Mouse (Mus musculus) mature B cell (primary cell): ENCODE results near the gene Syngr4.
"Not testable (repeated sequence)": the region's sequence is repeated elsewhere in the genome, so short reads cannot be mapped to it uniquely, and the experiment has no call there.

Experiments used
- in situ Hi-C: fragments of 300-500 bp; cut with MboI; formaldehyde crosslinking; loops from 2 replicates; pipeline ENCODE4 v1.14.3; 2019

Gene Syngr4

DNA sequence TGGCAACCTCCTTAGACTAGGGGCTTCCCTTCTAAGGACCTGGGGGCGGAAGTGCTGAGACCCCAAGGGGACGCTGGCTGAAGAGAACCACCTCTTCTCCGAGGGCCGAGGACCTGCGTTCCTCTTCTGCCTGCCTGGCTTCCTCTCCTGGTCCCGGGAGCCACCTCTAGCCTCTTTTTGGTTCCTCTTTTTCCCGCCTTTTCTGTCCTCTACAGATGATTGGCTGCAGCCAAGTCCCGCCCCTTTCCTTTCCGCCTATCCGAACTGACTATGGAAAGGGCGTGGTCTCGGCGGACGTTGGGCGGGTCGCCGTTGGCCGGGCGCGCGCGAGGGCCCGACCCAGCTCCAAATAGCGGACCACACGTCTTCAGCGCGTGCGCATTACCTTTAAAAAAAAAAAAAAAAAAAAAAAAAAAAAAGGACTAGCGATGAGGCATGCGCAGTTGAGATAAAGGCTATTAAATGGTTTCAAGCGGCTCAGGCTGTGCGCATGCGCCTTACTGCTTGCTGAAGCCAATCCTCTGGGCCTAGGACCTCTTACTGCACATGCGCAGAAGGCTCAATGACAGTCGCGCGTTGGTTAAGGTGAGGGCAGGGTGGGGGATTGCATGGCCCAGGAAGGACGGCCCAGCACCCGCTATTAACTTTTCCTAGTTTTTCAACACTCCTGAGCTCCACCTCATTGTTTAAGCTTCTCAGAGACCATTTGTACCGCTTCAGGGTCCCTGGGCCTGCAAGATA, at the start of gene Syngr4, which contains the start of gene Tmem143:
Gene Syngr4, minus strand, starts transcription at position 198 of the 741 bp plus-strand sequence.
Gene Tmem143, plus strand, starts transcription at position 425 of the 741 bp plus-strand sequence.
- in situ Hi-C loops, result no loop called here

DNA sequence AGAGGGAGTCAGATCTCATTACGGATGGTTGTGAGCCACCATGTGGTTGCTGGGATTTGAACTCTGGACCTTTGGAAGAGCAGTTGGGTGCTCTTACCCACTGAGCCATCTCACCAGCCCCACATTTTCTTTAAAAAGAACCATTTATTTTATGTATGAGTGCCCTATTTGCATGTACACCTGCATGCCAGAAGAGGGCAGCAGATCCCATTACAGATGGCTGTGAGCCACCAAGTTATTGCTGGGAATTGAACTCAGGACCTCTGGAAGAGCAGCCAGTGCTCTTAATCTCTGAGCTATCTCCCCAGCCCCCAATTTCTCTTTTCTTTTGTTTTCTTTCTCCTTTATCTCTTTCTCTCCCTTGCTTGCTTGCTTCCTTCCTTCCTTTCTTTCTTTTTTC, 46.8 kb upstream of the Syngr4 start:
- in situ Hi-C loops, result not testable (repeated sequence)

DNA sequence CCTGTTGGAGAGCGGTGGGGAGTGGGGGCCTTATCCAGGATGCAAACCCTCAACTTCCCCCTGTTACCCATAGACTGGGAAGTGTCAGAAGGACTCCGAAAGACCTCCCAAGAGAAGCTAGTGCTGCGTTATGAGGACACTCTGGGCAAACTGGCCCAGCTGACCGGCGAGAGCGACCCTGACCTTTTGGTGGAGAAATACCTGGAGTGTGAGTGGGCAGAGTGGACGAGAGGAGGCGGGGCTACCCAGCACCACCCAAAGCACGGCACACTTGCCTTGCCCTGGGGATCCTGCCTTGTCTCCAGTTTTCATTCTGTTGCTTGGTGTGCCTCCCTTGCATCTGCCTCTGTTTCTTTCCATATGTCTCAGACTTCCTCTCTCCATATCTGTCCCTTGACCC, 45.5 kb upstream of the Syngr4 start:
- in situ Hi-C loops, result no loop called here

DNA sequence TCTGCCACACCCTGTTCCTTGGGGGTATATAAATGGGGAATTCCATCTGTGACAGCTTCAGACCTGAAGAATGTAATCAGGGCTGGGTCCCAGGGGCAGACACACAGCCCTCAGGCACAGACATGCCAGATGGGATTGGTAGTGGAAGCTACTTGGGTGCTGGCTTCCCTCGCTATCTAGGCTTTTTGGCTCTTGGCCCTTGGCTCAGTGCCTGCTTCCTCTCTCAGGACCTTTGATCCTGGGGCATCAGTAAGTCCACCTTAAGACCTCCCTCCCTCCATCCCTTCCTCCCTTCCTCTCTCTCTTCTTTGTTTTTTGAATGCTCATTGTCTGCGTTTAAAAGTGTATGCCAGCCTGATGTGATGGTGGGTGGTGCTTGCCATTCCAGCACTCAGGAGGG, 43.3 kb upstream of the Syngr4 start:
- in situ Hi-C loops, result loop anchor here (10.0 kb wide), 1 partner anchor 205 kb away; no protein-coding TSS in a partner anchor

DNA sequence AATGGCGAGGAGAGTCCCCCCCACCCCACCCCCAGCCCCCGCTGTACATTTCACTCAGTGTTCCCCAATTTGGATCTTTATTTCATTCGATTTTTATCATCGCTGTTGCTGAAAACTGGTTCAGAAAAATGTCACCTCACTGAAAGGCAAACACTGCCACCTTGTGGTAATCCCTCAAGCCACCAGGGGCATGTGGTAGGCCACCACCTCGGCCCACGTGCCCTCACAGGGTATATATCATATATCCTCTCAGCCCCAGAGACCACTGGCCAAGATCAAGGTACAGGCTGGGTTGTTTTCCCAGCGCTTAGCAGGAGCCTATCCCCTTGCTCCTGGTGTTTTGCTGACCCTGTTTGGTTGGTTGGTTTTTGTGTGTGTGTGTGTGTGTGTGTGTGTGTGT, 38.6 kb upstream of the Syngr4 start:
- in situ Hi-C loops, result loop anchor here (10.0 kb wide), 1 partner anchor 200 kb away; no protein-coding TSS in a partner anchor

DNA sequence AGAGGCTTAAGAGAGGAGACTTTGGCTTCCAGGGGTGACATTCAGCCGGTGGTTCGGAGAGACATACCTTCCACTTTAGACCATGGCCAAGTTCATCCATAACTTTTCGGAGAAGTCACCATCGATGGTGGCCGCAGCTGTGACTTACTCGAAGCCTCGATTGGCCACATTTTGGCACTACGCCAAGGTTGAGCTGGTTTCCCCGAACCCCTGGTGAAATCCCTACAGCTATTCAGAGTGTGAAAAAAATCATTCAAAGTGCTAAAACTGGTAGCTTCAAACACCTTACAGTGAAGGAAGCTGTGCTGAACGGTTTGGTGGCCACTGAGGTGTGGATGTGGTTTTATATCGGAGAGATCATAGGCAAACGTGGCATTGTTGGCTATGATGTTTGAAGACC, 37.3 kb upstream of the Syngr4 start:
- in situ Hi-C loops, result loop anchor here (10.0 kb wide), 1 partner anchor 199 kb away; no protein-coding TSS in a partner anchor

DNA sequence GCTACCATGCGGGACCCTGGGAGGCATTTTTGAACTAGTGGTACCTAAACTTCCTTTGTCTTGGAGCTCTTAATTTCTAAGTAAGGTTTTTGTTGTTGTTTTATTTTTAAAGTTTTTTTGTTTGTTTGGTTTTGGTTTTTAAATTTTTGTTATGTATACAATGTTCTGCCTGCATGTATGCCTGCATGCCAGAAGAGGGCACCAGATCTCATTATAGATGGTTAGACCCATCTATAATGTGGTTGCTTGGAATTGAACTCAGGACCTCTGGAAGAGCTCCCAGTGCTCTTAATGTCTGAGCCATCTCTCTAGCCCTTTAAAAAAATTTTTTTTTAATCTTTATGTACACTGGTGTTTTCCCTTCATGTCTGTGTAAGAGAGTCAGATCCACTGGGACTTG, 33.2 kb upstream of the Syngr4 start:
- in situ Hi-C loops, result loop anchor here (10.0 kb wide), 1 partner anchor 195 kb away; no protein-coding TSS in a partner anchor

DNA sequence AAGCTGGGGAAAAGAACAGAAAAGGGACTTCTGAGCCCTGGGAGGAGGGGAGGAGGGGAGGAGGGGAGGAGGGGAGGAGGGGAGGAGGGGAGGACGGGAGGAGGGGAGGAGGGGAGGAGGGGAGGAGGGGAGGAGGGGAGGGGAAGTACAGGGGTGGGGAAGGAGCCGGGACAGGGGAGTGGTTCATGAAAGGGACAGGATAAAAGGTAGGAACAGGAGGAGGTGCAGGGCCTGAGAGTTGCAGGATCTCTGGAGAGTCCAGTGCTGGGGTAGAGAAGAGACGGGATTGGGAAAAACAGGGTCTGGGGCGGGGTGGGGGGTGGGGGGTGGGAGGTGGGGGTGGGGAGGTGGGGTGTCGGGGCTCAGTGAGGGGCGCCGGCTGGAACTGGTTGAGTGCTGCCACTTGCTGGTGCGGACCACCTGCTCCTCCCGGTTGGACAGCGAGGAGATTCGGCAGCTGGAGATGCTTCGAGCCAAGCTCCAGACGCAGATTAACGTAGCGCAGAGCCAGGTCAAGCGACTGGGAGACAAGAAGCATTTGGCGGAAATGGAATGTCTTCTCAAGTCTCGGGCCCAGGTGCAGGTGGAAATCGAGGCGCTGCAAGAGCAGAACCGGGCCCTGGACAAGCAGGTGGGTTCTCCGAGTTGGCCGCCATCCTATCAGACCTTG, 32.2 kb upstream of the Syngr4 start:
- in situ Hi-C loops, result no loop called here

DNA sequence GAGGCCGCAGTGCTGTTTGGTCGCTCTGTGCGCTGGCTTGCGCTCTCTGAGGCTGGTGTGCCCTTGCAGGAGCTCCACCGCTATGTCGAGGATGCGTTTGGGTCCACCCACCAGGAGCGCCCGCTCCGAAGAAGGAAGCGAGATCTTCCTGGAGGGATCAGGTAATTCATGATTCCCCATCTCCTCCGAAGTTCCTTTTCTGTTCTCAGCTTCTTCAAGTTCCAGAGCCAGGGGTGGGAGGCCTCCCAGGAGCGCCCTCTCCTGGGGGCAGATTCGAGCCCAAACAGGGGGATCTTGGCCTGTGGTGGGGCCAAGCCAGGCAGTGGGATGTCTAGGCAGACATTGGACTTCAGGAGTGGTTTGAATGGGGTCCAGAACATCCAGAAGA, 27.9 kb upstream of the Syngr4 start:
- in situ Hi-C loops, result loop anchor here (5.0 kb wide), 1 partner anchor 52 kb away; the partner anchor contains the start of gene Kdelr1

DNA sequence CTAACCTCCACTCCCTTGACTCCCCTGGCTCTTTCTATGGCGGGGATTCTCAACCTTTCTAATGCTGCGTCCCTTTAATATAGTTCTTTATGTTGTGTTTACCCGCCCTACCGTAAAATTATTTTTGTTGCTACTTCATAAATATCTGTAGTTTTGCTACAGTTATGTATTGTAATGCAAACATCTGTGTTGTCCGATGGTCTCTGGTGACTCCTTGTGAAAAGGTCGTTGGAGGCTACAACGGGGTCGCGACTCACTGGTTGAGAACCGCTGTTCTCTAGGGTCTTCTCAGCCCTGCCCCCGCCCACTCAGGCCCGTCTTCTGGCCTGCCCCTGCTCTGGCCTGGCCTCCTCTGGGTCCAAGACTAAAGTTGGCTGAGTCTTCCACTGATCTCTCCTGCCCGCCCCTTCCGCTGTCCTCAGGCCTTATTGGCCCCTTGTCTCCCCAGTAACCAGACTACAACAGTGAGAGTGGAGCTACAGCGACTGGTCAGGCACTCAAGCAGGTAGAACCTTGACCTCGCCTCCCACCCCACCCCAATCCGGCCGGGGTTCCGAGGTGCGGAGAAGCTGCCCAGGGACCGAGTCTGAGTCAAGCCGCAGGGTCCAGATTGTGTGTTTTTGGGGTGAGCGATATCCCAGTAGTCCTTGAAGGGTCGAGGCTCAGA, 27.4 kb upstream of the Syngr4 start, which contains the start of gene Ccdc114:
Gene Ccdc114, plus strand, starts transcription at position 311 of the 667 bp plus-strand sequence.
- in situ Hi-C loops, result loop anchor here (5.0 kb wide), 1 partner anchor 52 kb away; the partner anchor contains the start of gene Kdelr1

DNA sequence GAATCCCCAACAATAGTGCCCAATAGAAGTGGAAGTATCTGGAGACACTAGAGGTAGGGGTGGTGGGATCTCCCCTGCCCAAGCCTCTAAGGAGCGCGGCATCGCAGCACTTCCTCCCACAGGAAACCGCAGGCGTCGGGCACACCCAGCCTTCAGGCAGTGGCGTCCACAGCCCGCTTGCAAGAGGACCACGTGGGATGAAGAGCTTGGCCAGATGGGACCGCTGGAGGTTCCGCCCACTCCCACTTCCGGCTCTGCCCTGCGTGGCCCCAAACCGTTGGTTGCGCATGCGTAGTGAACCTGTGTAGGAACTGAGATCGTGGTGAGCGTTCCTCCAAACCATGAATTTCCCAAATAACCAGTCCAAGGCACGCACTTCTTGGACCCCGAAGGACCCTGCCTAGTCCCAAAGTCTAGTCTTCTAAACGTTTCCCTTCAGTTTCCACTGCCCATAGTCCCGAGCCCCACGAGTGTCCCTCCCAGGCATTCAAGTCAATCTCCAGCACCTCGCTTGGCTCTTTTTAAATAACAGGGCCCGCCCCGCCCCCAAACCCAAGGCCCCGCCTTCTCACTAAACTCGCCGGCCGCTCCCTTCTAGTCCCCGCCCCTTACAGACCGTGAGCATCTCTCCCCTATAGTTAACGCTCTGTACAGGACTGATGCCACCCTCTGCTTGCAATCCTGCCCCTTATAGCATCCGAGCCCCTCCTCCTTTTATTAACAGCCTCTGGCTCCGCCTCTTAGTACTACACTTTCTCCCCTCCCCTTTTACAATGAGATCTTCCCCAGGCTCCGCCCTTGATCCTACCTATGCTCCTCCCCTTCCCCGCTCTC, 26.6 kb upstream of the Syngr4 start:
- in situ Hi-C loops, result loop anchor here (5.0 kb wide), 1 partner anchor 51 kb away; the partner anchor contains the start of gene Kdelr1

DNA sequence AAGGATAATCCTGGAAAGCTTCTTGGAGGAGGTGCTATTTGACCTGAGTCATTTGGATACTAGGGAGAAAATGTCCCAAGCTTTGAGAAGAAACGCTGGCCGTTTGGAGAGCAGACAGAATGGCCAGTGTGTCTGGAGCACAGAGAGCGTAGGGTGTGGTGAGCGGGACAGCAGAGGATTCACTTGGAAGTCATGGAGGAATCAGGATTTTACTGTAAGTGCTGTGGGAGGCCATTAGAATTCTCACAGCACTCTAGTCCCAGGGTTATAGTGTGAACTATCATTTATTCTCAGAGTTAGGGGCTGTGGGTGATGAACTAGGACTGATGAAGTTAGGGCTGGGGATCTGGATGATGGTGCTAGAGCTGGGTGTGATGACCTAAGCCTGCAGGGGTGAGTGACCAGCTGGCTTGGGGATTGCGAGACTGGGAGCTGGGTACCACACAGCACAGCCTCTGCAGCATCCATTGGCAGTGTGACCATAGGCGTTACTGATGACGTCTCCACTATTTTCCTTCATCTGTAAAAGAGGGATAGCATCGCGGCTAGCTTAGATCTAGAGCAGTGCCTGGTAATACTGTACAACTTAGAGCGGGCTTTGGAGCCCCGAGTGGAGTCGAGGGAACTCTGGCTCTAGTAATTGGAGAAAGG, 25.6 kb upstream of the Syngr4 start:
- in situ Hi-C loops, result loop anchor here (5.0 kb wide), 1 partner anchor 50 kb away; the partner anchor contains the start of gene Kdelr1

DNA sequence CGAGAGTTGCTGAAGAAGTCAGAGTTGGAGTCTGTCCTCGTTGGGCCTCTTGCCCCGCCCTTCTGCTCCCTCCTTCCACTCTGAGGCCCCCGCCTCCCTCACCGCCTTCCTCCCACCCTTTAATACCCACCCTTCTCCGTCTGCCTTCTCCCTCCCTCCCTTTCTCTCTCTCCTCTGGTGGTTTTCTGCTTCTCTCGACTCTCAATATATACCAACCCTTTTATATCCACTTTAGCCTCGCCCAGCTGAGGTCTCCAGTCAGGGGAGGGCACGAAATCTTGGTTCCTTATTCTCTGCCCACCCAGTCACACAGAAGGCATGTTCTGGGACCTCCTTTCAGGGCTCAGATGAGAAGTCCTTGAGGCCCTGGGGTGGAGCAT, 24.7 kb upstream of the Syngr4 start, which contains the start of gene Emp3:
Gene Emp3, minus strand, starts transcription at position 163 of the 380 bp plus-strand sequence.
- in situ Hi-C loops, result loop anchor here (5.0 kb wide), 1 partner anchor 49 kb away; the partner anchor contains the start of gene Kdelr1

DNA sequence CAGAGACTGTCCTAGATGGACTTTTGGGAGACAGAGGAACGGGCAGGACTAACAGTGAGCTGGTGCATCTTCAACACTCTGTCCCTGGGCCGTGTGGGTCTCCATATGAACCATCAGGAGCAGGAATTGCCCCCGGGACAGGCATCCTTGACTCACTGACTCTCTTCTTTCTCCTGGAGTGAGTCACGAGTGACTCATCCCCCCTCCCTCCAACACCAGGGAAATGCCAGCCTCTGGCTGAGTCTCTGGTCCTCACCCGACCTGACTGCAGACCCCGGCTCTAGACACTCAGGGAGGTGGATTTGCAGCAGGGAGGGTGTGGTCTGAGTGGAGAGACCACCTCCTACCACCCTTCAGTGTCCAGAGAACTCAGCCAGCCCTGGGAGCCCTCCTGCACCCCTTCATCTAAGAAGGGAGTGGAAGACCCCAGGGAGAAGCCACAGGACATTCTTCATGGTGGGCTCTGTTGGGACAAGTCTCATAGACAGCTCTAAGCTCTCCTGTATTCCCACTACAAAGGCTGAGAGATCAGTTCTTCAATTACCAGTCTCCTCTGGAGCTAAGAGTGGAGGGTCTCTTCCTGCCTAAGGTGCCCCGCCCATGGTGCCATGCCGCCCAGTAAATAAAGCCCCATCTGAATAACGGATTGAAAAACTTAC, 24.2 kb upstream of the Syngr4 start:
- in situ Hi-C loops, result loop anchor here (5.0 kb wide), 1 partner anchor 48 kb away; the partner anchor contains the start of gene Kdelr1

DNA sequence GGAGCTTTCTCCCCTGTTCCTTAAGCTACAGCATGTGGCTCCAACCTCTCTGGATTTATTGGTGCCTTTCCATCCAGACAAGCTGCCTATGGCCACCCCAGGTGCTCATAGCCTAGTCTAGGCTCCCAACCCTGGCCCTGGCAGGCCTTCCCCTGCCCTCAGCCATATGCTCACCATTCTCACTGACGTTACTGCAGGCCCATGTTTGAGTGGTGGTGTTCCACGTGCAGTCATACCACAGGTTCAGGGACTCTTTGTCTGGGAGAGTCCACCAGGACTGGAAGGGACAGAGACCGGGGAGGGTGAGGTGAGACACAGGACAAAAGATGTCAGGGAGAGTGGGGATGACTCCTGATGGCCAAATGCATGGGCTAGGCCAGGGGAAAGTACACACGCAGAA, 23.2 kb upstream of the Syngr4 start:
- in situ Hi-C loops, result loop anchor here (5.0 kb wide), 1 partner anchor 47 kb away; the partner anchor contains the start of gene Kdelr1

DNA sequence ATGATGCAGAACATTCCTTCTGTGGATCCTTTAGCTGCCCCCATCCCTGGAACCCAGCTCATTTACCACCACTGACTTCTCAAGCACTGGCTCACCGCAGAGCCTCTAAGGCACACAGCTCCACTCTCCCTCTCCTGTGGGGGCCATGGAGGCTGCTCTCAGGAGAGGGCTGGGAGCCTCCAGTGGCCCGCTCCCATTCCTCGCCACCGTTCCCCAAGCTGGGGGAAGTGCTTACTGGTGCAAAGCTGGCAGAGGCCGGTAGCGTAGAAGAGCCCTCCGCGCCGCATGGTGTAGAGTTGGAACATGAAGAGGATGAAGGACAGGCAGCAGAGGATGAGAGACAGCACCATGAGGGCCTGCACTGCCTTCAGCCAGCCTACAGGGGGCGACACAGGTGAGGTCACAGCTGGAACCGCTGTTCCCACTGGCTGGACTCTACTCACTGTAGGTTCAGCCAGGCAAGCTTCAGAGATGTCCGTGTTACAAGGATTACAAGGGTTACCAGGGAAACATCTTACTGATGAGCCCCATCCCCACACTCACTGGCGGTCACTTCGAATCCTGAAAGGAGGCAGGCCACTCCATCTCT, 22.7 kb upstream of the Syngr4 start:
- in situ Hi-C loops, result no loop called here

DNA sequence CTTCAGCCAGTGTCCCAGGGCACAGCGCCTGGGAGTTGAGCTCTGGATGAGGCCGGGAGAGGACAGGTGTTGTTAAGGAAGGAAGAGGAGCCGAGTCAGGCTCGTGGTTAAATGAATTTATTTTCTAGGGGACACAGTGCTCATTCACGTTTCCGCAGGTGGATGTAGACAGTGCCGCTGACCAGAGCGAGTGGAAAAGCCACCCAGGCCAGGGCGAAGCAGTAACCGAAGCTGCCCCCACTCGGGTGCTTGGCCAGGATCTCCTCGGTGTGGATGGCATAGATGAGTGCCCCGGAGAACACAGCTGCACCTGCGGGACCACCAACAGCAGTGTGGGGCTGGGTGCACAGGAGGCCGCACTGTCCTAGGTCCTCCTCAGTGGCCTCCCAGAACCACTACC, 21.4 kb upstream of the Syngr4 start:
- in situ Hi-C loops, result no loop called here

DNA sequence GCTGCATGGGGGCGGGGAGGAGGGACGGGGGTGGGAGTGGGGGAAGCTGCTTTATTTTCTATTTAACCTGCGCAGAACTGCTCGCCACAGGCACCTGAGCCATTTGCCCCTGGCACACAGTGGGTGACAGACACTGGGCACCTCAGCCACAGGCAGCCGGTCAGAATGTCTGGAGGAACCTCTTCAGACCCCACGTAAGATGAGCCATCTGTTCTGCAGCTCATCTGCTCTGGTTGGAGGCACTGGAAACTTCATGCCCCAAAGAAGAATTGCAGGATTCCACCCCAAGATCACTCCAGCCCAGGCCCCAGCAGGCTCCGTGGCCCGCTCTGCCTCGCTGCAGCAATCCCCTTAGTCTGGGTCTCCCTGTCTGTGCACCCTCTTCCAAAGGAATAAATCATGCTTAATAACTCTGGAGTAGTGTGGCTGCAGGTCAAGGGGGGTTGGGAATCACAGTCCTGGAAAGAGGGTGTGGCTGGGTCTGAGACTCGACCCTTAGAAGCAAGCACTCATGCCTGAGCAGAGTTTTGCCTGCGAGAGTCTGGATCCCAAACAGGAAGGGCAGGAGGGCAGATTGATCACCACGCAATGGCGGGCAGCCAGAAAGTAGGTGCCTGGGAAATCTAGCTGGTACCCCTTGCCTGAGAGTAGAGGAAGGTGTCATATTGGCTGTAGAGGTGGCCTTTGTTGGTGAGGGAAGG, 20.6 kb upstream of the Syngr4 start:
- in situ Hi-C loops, result no loop called here
